Mouse (Mus musculus): ENCODE data around the gene Lysmd1.

Lysmd1 gene

DNA sequence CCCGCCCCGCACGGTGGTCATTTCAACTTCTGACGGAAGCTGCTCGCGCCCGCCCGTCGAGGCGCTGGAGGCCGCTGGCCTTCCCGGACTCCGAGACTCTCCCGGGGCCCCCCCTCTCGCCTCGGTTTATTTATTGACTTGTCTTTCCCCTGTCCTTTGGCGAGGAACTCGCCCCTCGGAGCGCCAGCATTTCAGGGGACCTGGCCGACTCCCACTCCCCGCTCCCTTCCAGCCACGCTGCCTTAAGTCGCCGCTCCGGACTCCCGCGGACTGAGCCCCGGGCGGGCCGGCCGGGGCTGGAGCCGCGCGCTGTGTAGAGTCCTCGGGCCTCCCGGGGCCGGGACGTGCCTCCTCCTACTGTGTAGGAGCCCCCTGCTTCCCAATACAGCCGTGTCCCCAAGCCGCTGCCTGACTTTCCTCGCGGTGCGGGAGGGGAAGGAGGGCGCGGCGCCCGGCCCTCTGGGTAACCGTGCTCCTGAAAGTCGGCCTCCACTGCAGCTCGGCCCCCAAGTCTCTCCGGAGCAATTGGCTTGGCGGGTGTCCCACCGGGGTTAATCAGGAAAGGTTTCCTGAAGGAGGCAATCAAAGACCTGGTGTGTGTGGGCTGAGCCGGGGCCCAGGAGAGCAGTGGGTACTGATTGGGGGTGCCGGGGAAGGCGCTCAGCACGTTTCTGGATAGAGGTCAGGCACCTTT lies 39.5 kb downstream of the Lysmd1 start:
- peak; percentile 45 for DNase-seq (ENCODE audit: low read depth, low spot score)

DNA sequence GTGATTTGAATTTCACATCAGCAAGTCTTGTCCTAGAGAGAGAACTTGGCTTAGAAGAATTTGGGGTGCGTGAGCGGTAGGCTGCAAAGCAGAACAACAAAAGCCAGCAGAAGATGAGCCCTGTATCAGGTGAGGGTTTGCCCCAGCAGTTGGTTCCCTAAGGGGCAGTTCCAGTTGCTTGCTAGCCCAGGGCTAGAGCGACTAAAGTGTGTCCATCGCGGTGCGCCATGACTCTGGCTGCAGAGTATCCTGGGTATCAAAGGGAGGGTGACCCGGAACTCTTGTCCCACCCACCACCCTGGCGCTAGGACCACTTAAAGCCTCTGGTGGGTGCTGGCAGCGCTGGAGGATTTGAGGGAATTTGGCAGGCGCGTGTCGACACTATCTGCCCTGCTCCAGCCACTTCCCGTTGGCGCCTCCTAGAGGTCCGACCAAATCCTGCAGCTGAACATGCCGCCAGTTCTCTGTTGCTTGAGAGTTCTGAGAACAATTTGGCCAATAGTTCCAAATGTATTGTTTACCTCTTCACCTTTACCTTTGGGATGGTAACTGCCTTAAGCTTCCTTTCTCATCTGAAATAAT lies 40.2 kb downstream of the Lysmd1 start:
- peak; percentile 89 for DNase-seq (ENCODE audit: low read depth, low spot score)

GRCm38 (mm10) chr3:95176500-95176899 lies 42.6 kb downstream of the Lysmd1 start:
- DNase-seq (ENCODE audit: low read depth, low spot score), result peak; percentile 69

DNA sequence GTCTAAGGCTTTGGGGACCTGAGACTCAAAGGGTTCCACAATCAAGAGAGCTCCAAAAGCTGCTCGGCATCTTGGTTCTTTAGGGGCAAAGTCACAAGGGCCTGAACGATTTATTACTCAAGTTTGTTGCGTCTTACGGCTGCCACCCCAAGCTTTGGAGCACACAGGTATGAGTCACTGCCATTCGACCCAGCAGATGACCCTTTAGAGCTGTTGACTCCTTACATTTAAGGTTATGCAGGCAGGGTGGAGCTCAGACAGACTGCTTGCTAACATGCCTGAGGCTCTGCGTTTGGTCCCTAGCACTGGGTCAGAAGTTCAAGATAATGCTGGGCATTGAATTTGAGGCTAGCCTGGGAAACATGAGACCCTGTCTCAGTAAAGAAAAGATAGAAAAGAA lies 43.7 kb downstream of the Lysmd1 start:
- peak; percentile 25 for DNase-seq (ENCODE audit: low read depth, low spot score)

- DNase-seq (ENCODE audit: low read depth, low spot score), result no peak
Observed at GRCm38 (mm10) chr3:95178948-95179347, 45.1 kb downstream of the Lysmd1 start.

GRCm38 (mm10) chr3:95179890-95180289 lies 46.0 kb downstream of the Lysmd1 start:
- DNase-seq (ENCODE audit: low read depth, low spot score), result no peak

- DNase-seq (ENCODE audit: low read depth, low spot score), result no peak
Observed at GRCm38 (mm10) chr3:95181841-95182240, 48.0 kb downstream of the Lysmd1 start.

DNA sequence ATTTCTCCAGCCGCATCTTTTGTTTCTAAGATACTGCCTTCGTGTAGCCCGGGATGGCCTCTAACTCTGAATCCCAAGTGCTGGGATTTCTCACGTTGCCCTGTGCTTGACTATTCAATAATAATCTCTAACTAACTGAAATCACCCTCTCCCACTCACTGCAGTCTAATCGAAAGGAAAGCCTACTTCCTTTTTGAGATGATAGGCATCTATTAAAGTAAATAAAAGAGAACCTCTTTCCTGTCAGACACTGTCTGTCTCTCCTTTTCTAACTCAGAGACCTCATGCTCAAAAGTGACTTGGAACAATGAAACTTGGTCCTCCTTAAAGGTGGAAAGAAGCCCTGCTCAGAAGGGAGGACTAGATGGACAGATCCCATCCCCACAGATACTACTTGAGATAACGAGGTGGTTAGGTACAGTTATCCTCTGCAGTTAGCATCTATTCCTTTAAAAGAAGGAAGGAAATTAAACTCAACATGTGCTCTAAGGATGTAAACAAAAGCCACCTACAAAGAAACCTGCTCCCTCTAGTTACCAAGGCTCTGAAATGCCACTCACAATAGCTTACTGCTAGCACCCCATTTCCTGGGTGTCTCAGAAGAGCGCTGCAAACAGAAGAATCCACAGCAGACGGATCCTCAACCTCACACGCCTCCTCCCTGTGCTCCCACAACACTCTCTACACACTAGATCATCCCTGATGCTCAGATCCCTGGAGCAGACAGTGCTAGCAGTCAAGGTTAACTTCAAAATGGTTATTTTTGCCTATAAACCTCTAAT lies 51.1 kb downstream of the Lysmd1 start:
- DNase-seq (ENCODE audit: low read depth, low spot score), result no peak

- no peak for DNase-seq (ENCODE audit: low read depth, low spot score)
Observed at GRCm38 (mm10) chr3:95186100-95186499, 52.2 kb downstream of the Lysmd1 start.

- DNase-seq (ENCODE audit: low read depth, low spot score), result no peak
Observed at GRCm38 (mm10) chr3:95186888-95187287, 53.0 kb downstream of the Lysmd1 start.

All from R1 (cell line).